Mouse (Mus musculus) cortical plate, adult 2 months (tissue): ENCODE data around the gene Cobl.

Experiments
- CTCF ChIP-seq: fragments of 200-500 bp; IDR thresholded peaks from 2 replicates; pipeline ENCODE4 v1.5.1; 2011; ENCODE audit warnings: mild to moderate bottlenecking, control low read depth, low read length; ENCODE audit not compliant: insufficient read depth; ENCODE audit errors: extremely low read depth
- POLR2A ChIP-seq: fragments of 200-500 bp; IDR thresholded peaks from 2 replicates; pipeline ENCODE4 v1.6.1; 2011; ENCODE audit warnings: mild to moderate bottlenecking, low read length, control low read depth; ENCODE audit not compliant: insufficient read depth; ENCODE audit errors: extremely low read depth

DNA sequence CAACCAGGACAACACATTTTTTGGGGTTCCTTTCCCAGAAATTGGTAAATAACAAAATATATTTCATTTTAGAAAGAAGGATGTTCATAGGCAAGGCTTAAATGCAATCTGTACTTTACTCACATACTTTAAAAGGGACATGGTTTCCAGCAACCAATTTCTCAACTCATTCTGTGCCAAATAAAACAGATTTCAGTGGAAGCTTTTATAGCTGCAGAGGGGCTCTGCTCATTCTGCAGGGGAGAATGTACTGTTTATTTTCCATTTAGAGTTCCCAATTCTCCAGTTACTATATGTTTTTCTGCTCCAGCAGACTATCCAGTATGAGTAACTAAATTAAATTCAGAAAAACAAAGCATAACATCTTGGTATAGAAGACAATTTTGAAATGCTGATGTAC, 124.1 kb downstream of the Cobl start:
- TF ChIP-seq POLR2A (no peak), CTCF (no peak)
